Mouse (Mus musculus) heart, embryonic 15.5 days (tissue): ENCODE results near the gene Ugt1a7c. TPM values are rescaled to one million over a fixed set of nuclear protein-coding genes. Genes with fewer than 3 reads are reported as not detected.

ENCODE experiments used
- ATAC-seq: fragments of 200-750 bp; cut with Nextera tagmentation; replicated peaks from 2 replicates; pipeline ENCODE4 v1.8.0; 2017; ENCODE audit warnings: low read depth, moderate TSS enrichment; ENCODE audit not compliant: insufficient number of reproducible peaks, insufficient read depth, low FRiP score
- H3K27ac ChIP-seq: fragments of 300-500 bp; sonication (generic); 2 replicates; pipeline ENCODE4 v1.5.1; 2015; ENCODE audit warnings: mild to moderate bottlenecking, inconsistent platforms
- H3K27me3 ChIP-seq: fragments of 300-500 bp; sonication (generic); 2 replicates; pipeline ENCODE4 v1.6.1; 2015; ENCODE audit warnings: inconsistent platforms
- H3K36me3 ChIP-seq: fragments of 300-500 bp; sonication (generic); 2 replicates; pipeline ENCODE4 v1.6.1; 2015; ENCODE audit warnings: mild to moderate bottlenecking, inconsistent platforms
- H3K4me1 ChIP-seq: fragments of 300-500 bp; sonication (generic); replicated peaks from 2 replicates; pipeline ENCODE4 v1.6.1; 2015; ENCODE audit warnings: inconsistent platforms
- H3K4me2 ChIP-seq: fragments of 300-500 bp; sonication (generic); 2 replicates; pipeline ENCODE4 v1.6.1; 2015; ENCODE audit warnings: inconsistent platforms, mild to moderate bottlenecking, moderate library complexity
- H3K4me3 ChIP-seq: fragments of 300-500 bp; sonication (generic); 2 replicates; pipeline ENCODE4 v1.5.1; 2015; ENCODE audit warnings: mild to moderate bottlenecking, inconsistent platforms
- H3K9ac ChIP-seq: fragments of 300-500 bp; sonication (generic); 2 replicates; pipeline ENCODE4 v1.6.1; 2015; ENCODE audit warnings: mild to moderate bottlenecking, inconsistent platforms
- H3K9me3 ChIP-seq: fragments of 300-500 bp; sonication (generic); replicated peaks from 2 replicates; pipeline ENCODE4 v1.6.1; 2016; ENCODE audit warnings: inconsistent platforms
- WGBS: fragments of 180-500 bp; shearing (Covaris S2); methylation state at CpG from one replicate; pipeline ENCODE4 v1.1.7; 2015; ENCODE audit warnings: mixed read lengths; 5-methylcytosine and 5-hydroxymethylcytosine counted together
- polyA plus RNA-seq: library from polyadenylated mRNA; unstranded; fragments of >200 nt; fragmentation: Nextera tagmentation; extraction: Ambion mirVana; gene quantifications from 2 replicates; pipeline ENCODE4 v1.2.1, GENCODE M21; 2015

Ugt1a7c gene
- polyA plus RNA-seq, 1 experiment from 2014 or later = 1.1 TPM

- no peaks in the 10 kb centered on the region for H3K27me3 ChIP-seq
- H3K9me3 ChIP-seq = peaks cover 69% of the 10 kb centered on the region
- H3K4me2 ChIP-seq = no peak overlapping the region
- H3K4me1 ChIP-seq = no peaks in the 10 kb centered on the region
- H3K36me3 ChIP-seq = no peaks in the 10 kb centered on the region
- H3K4me3 ChIP-seq = no peak overlapping the region
- no peak overlapping the region for H3K9ac ChIP-seq
- ATAC-seq = no peak
- 55% methylated on average over 4 of the region's 4 CpGs for WGBS
- H3K27ac ChIP-seq = no peak overlapping the region
Observed at GRCm38 (mm10) chr1:88234248-88234610, 139.4 kb downstream of the Ugt1a7c start.

- Histone ChIP-seq H3K36me3 (no peaks in the 10 kb centered on the region), H3K9me3 (peaks cover 70% of the 10 kb centered on the region), H3K4me2 (no peak overlapping the region), H3K4me1 (no peaks in the 10 kb centered on the region), H3K9ac (no peak overlapping the region), H3K27me3 (no peaks in the 10 kb centered on the region), H3K27ac (no peak overlapping the region), H3K4me3 (no peak overlapping the region)
- 40% methylated on average over 5 of the region's 5 CpGs for WGBS
- ATAC-seq = no peak
Observed at GRCm38 (mm10) chr1:88234646-88235045, 139.8 kb downstream of the Ugt1a7c start.

GRCm38 (mm10) chr1:88235046-88235893 is 140.4 kb downstream of the Ugt1a7c start:
- 58% methylated on average over 11 of the region's 11 CpGs for WGBS
- H3K27me3 ChIP-seq = no peaks in the 10 kb centered on the region

GRCm38 (mm10) chr1:88235894-88236415 is 141.1 kb downstream of the Ugt1a7c start:
- H3K27ac ChIP-seq = no peak overlapping the region

More at GRCm38 (mm10) chr1:88235046-88235893, 140.4 kb downstream of the Ugt1a7c start:
- ATAC-seq = no peak
- Histone ChIP-seq H3K36me3 (no peaks in the 10 kb centered on the region), H3K4me1 (no peaks in the 10 kb centered on the region), H3K9me3 (peaks cover 68% of the 10 kb centered on the region), H3K4me2 (no peak overlapping the region), H3K9ac (no peak overlapping the region), H3K27ac (no peak overlapping the region), H3K4me3 (no peak overlapping the region)

GRCm38 (mm10) chr1:88237311-88237710 is 142.4 kb downstream of the Ugt1a7c start:
- no peak overlapping the region for H3K4me2 ChIP-seq
- 69% methylated on average over 5 of the region's 5 CpGs for WGBS
- H3K27ac ChIP-seq = no peak overlapping the region
- H3K4me3 ChIP-seq = no peak overlapping the region
- H3K27me3 ChIP-seq = no peaks in the 10 kb centered on the region
- ATAC-seq = no peak
- peaks cover 72% of the 10 kb centered on the region for H3K9me3 ChIP-seq
- H3K36me3 ChIP-seq = no peaks in the 10 kb centered on the region
- H3K9ac ChIP-seq = no peak overlapping the region
- H3K4me1 ChIP-seq = no peaks in the 10 kb centered on the region

More at GRCm38 (mm10) chr1:88235894-88236415, 141.1 kb downstream of the Ugt1a7c start:
- peaks cover 74% of the 10 kb centered on the region for H3K9me3 ChIP-seq
- H3K4me3 ChIP-seq = no peak overlapping the region
- no peak overlapping the region for H3K9ac ChIP-seq
- no peaks in the 10 kb centered on the region for H3K27me3 ChIP-seq
- H3K4me1 ChIP-seq = no peaks in the 10 kb centered on the region
- 50% methylated on average over 4 of the region's 4 CpGs for WGBS
- H3K36me3 ChIP-seq = no peaks in the 10 kb centered on the region
- no peak overlapping the region for H3K4me2 ChIP-seq
- no peak for ATAC-seq

- H3K4me1 ChIP-seq = no peaks in the 10 kb centered on the region
- no peaks in the 10 kb centered on the region for H3K36me3 ChIP-seq
- no peaks in the 10 kb centered on the region for H3K27me3 ChIP-seq
- no peak overlapping the region for H3K4me3 ChIP-seq
- no peak for ATAC-seq
- H3K9ac ChIP-seq = no peak overlapping the region
- H3K4me2 ChIP-seq = no peak overlapping the region
- H3K27ac ChIP-seq = no peak overlapping the region
- 70% methylated on average over 6 of the region's 6 CpGs for WGBS
- H3K9me3 ChIP-seq = peaks cover 70% of the 10 kb centered on the region
Observed at GRCm38 (mm10) chr1:88238771-88239170, 143.9 kb downstream of the Ugt1a7c start.

- H3K27me3 ChIP-seq = no peaks in the 10 kb centered on the region
- H3K4me2 ChIP-seq = no peak overlapping the region
- no peak overlapping the region for H3K27ac ChIP-seq
- H3K4me3 ChIP-seq = no peak overlapping the region
- 62% methylated on average over 5 of the region's 5 CpGs for WGBS
- ATAC-seq = no peak
- H3K36me3 ChIP-seq = no peaks in the 10 kb centered on the region
- H3K9ac ChIP-seq = no peak overlapping the region
- H3K9me3 ChIP-seq = peaks cover 72% of the 10 kb centered on the region
- H3K4me1 ChIP-seq = no peaks in the 10 kb centered on the region
Observed at GRCm38 (mm10) chr1:88240072-88240471, 145.2 kb downstream of the Ugt1a7c start.

- Histone ChIP-seq H3K27me3 (no peaks in the 10 kb centered on the region), H3K4me1 (no peaks in the 10 kb centered on the region), H3K27ac (no peak overlapping the region), H3K36me3 (no peaks in the 10 kb centered on the region), H3K9ac (no peak overlapping the region), H3K9me3 (peaks cover 72% of the 10 kb centered on the region), H3K4me2 (no peak overlapping the region), H3K4me3 (no peak overlapping the region)
- ATAC-seq = peak; percentile 0; the same call in 1 of the 2 replicates
- WGBS = 62% methylated on average over 4 of the region's 4 CpGs
Observed at GRCm38 (mm10) chr1:88240579-88240978, 145.7 kb downstream of the Ugt1a7c start.

GRCm38 (mm10) chr1:88243861-88244260 is 149.0 kb downstream of the Ugt1a7c start:
- Histone ChIP-seq H3K36me3 (no peaks in the 10 kb centered on the region), H3K27ac (no peak overlapping the region), H3K27me3 (no peaks in the 10 kb centered on the region), H3K4me3 (no peak overlapping the region), H3K9ac (no peak overlapping the region), H3K9me3 (peaks cover 52% of the 10 kb centered on the region), H3K4me2 (no peak overlapping the region), H3K4me1 (no peaks in the 10 kb centered on the region)
- ATAC-seq = no peak
- WGBS = 56% methylated on average over 5 of the region's 5 CpGs

- Histone ChIP-seq H3K36me3 (no peaks in the 10 kb centered on the region), H3K27ac (no peak overlapping the region), H3K27me3 (no peaks in the 10 kb centered on the region), H3K4me2 (no peak overlapping the region), H3K4me1 (no peaks in the 10 kb centered on the region), H3K4me3 (no peak overlapping the region), H3K9me3 (peaks cover 55% of the 10 kb centered on the region), H3K9ac (no peak overlapping the region)
- no peak for ATAC-seq
- whole genome bisulfite sequencing = 71% methylated on average over 6 of the region's 6 CpGs
Observed at GRCm38 (mm10) chr1:88245881-88246280, 151.0 kb downstream of the Ugt1a7c start.

- WGBS = 41% methylated on average over 6 of the region's 6 CpGs
Observed at GRCm38 (mm10) chr1:88246386-88246785, 151.5 kb downstream of the Ugt1a7c start.

GRCm38 (mm10) chr1:88247660-88248059 is 152.8 kb downstream of the Ugt1a7c start:
- H3K36me3 ChIP-seq = no peaks in the 10 kb centered on the region
- peaks cover 55% of the 10 kb centered on the region for H3K9me3 ChIP-seq
- H3K9ac ChIP-seq = no peak overlapping the region
- no peak for ATAC-seq
- no peak overlapping the region for H3K4me2 ChIP-seq
- H3K27ac ChIP-seq = no peak overlapping the region
- 49% methylated on average over 2 of the region's 2 CpGs for WGBS
- no peaks in the 10 kb centered on the region for H3K27me3 ChIP-seq
- H3K4me1 ChIP-seq = no peaks in the 10 kb centered on the region
- H3K4me3 ChIP-seq = no peak overlapping the region

More at GRCm38 (mm10) chr1:88246386-88246785, 151.5 kb downstream of the Ugt1a7c start:
- no peak overlapping the region for H3K27ac ChIP-seq
- H3K4me3 ChIP-seq = no peak overlapping the region
- ATAC-seq = no peak
- no peaks in the 10 kb centered on the region for H3K4me1 ChIP-seq
- no peaks in the 10 kb centered on the region for H3K36me3 ChIP-seq
- peaks cover 58% of the 10 kb centered on the region for H3K9me3 ChIP-seq
- no peak overlapping the region for H3K9ac ChIP-seq
- H3K4me2 ChIP-seq = no peak overlapping the region
- no peaks in the 10 kb centered on the region for H3K27me3 ChIP-seq
